Mouse (Mus musculus) embryonic fibroblast, embryonic 13.5 days (primary cell): ENCODE results near the gene Twist1. TPM values are rescaled to one million over a fixed set of nuclear protein-coding genes. Genes with fewer than 3 reads are reported as not detected.
A peak's percentile ranks its signal among the peaks of the same experiment; 100 is the strongest.

Experiments
- H3K27ac ChIP-seq: 2 replicates; pipeline ENCODE4 v1.5.1; 2012; ENCODE audit warnings: low read length, control low read depth, inconsistent platforms; ENCODE audit not compliant: insufficient read depth
- H3K4me1 ChIP-seq: 2 replicates; pipeline ENCODE4 v1.6.1; 2011; ENCODE audit warnings: low read length; ENCODE audit not compliant: control insufficient read depth, insufficient read depth
- H3K4me3 ChIP-seq: 2 replicates; pipeline ENCODE4 v1.5.1; 2011; ENCODE audit warnings: mild to moderate bottlenecking, control low read depth, low read length; ENCODE audit not compliant: insufficient read depth
- CTCF ChIP-seq: IDR thresholded peaks from 2 replicates; pipeline ENCODE4 v1.5.1; 2011; ENCODE audit warnings: mild to moderate bottlenecking, control low read depth, low read length, moderate library complexity, borderline replicate concordance; ENCODE audit not compliant: insufficient read depth
- POLR2A ChIP-seq: IDR thresholded peaks from 2 replicates; pipeline ENCODE4 v1.6.1; 2011; ENCODE audit warnings: low read depth, mild to moderate bottlenecking, control low read depth, low read length, moderate library complexity
- polyA plus RNA-seq: library from polyadenylated mRNA; stranded (reverse); fragments of >200 nt; gene quantifications from 2 replicates; pipeline ENCODE4 v1.2.4, GENCODE M21; 2011; ENCODE audit warnings: low read depth; ENCODE audit not compliant: missing spikeins, insufficient read length

Twist1 gene
- polyA plus RNA-seq, 1 experiment, result 73.5 TPM

DNA sequence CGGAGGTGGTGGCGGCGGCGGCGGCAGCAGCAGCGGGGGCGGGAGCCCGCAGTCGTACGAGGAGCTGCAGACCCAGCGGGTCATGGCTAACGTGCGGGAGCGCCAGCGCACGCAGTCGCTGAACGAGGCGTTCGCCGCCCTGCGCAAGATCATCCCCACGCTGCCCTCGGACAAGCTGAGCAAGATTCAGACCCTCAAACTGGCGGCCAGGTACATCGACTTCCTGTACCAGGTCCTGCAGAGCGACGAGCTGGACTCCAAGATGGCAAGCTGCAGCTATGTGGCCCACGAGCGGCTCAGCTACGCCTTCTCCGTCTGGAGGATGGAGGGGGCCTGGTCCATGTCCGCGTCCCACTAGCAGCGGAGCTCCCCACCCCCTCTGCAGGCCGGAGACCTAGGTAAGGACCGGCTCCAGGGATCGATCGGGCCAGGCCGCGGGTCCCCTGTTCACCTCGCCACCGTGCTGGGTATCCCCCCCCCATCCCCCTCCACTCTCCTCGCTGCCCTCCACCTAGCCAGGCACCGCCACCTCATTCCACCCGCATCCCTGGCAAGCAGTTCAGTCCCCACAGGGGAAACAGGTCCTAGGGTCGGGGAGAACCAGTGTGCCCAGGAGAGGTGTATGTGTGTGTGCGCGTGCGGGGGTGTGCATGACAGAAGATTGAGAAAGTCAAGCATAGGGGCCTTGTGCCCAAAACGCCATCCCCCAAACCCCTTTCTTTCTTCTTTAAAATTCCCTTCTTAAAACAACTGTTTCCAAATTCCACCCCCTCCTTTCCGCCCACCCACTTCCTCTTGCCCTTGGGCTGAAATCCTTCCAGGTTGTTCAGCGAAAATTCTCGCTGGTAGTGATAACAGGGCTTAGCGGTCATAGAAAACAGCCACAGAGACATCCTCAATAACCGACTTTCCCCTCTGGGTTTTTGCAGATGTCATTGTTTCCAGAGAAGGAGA, 1.0 kb downstream of the Twist1 start:
- 0 out of 2 replicates have a peak, but pooled peaks have one; percentile 33 for TF ChIP-seq POLR2A
- TF ChIP-seq CTCF, result no peak
- peak overlapping the region; percentile 83 for H3K4me3 ChIP-seq
- H3K4me1 ChIP-seq, result peaks cover 6% of the 10 kb centered on the region; the same call in 1 of the 2 replicates
- H3K27ac ChIP-seq, result peak overlapping the region; percentile 94

DNA sequence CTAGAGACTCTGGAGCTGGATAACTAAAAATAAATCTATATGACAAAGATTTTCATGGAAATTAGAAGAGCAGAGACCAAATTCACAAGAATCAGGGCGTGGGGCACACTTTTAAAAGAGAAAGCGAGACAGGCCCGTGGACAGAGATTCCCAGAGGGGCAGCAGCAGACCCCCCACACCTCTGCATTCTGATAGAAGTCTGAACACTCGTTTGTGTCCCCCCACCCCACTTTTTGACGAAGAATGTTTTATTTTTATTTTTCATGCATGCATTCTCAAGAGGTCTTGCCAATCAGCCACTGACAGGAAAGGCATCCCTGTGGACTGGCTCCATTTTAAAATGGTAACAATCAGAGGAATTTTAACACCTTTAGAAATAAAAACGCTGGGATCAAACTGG, 1.7 kb downstream of the Twist1 start:
- peaks cover 12% of the 10 kb centered on the region for H3K4me1 ChIP-seq
- TF ChIP-seq CTCF, result no peak
- TF ChIP-seq POLR2A, result no peak
- H3K4me3 ChIP-seq, result peak overlapping the region; percentile 83
- peak overlapping the region; percentile 94 for H3K27ac ChIP-seq

DNA sequence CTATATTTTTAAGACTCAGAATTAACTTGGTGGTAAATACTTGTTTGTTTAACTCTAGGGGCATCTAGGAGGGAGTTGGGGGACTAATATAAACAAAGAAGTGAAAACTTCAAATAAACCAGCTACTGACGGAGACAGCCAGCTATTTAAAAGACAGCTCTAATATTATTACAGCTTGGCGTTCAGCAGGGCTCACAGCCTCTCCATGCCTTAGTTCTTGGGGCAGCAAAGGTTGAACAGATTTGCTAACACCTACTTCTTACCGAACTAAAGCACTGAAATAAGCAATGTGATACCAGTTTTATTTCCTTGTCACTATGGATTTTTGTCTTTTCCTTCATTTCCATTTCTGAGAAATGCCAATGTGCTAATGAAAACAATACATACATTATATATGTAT, 2.4 kb downstream of the Twist1 start:
- Histone ChIP-seq H3K27ac (no peak overlapping the region), H3K4me3 (peak overlapping the region; percentile 62), H3K4me1 (peaks cover 16% of the 10 kb centered on the region)
- TF ChIP-seq POLR2A, result no peak
- no peak for TF ChIP-seq CTCF

DNA sequence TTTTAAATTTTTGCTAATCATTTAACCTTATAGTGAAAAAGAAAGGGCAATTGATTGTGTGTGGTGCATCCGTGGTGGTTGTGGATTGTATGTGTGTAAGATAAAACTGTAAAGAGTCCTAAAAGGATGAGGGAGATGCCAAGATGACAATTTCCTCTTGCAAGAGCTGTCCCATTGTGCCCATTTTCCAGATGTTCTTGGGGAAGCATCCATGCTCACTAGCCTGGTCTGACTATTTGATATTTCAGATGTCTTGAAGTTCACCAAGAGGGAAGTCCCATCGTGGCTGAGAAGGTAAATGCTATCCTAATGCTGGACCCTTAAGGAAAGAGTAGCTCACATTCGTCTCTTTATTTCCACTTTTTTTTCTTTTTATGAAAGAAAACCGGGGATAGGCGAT, 3.5 kb downstream of the Twist1 start:
- H3K4me3 ChIP-seq, result peak overlapping the region; percentile 49
- peaks cover 16% of the 10 kb centered on the region for H3K4me1 ChIP-seq
- peak overlapping the region; percentile 30 for H3K27ac ChIP-seq
- TF ChIP-seq CTCF (no peak), POLR2A (no peak)

DNA sequence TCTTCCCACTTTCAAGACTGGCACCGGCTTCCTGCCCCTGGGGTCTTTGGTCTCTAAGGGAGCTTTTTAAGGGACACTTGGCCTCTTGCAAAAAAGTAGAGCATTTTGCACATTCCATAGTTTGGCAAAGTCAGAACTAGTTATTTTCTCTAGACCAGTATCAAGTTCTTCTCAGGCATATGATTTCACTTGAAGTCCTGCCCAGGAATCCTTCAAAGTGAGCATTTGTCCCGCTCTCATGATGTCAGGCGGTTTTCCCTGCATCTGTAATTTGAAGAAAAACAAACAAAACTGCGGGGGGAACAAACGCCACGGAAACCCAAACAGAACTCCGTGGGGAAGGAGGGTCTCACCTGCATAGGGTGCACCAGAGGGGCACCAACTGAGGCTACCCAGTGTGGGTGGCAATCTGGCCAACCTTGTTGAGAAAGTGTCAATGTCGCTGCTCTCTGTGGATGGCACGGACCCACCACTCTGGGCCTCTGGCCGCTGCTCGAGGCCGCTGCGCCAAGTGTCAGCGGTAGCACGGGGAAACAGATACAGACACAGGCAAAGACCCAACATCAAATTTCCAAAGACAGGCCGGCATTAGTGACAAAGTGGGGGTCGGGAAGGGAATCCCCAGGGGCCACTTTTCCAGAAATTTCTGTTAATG, 4.8 kb downstream of the Twist1 start:
- Histone ChIP-seq H3K4me1 (peaks cover 16% of the 10 kb centered on the region), H3K4me3 (peak overlapping the region; percentile 1), H3K27ac (peak overlapping the region; percentile 50)
- TF ChIP-seq POLR2A (no peak; the same call in 1 of the 2 replicates), CTCF (no peak)

DNA sequence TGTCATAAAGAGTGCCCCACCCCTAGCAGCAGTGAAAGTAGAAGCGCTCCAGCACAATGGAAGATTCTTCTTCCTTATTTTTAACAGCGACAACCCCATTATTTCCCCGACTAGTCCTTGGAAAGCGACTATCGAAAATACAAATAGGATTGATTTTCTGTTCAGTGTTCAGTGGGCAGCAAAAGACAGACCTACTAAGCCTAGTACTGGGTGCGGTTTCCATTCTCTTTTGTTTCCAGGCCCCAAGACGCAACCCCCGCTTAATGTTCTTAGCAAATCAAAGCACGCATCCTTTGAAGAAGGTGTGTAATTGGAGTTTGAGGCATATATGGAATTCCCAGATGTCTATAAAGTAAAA, 5.3 kb downstream of the Twist1 start:
- peak overlapping the region; percentile 50 for H3K27ac ChIP-seq
- 0 out of 2 replicates have a peak overlapping the region, but pooled peaks have one; percentile 1 for H3K4me3 ChIP-seq
- TF ChIP-seq POLR2A (no peak), CTCF (no peak)
- H3K4me1 ChIP-seq, result peaks cover 16% of the 10 kb centered on the region

DNA sequence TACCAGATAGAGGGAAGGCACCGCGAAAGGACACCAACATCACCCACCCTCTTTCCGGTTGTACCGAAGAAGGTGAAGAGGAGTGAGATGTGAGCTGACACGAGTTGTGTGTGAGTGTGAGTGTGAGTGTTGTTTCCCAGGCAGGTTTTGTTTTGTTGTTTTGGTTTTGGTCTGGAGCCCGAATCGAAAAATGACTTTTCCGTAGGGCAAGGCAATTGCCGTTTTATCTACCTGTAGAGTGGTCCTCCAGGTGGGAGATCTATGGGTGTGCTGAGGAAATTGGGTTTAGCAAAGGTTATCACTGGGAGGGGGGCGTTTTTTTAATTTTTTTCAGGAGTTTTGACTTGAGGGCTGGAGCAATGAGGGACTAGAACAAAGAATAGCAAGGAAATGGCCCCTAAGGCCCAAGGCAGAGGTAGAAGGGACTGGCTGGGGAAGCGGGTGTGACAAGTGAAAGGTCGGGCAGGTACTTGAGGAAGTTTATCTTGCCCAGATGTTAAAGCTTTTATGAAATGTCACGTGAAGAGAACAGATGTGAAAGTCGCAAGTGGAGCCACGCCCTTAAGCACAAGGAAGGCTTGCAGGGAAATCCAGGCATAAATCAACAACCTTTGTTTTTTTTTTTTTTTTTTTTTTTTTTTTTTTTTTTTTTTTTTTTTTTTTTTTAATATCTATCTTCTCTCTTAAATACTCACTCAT, 6.3 kb downstream of the Twist1 start:
- H3K4me3 ChIP-seq, result peak overlapping the region; percentile 17
- TF ChIP-seq CTCF (no peak), POLR2A (no peak; the same call in 1 of the 2 replicates)
- H3K4me1 ChIP-seq, result peaks cover 16% of the 10 kb centered on the region
- peak overlapping the region; percentile 59 for H3K27ac ChIP-seq

DNA sequence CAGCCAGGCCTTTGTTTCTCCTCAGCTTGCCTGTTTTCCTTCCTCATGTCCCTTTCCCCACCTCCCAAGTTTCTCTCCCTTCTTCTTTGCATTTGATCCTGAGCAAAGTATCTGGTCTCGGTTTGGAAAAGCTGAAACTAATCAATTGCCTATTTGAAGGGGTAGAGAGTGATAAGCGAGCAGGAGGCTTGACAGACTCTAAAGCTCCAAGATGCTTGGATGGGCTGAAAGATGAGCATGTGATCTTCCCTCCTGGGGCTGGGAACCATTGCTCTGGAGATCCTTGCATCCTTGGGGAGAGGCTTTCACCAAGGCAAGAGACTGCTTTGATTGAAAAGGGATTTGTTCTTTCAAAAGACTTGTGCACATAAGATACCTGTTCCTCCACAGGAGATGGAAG, 7.0 kb downstream of the Twist1 start:
- H3K4me1 ChIP-seq, result peaks cover 17% of the 10 kb centered on the region
- no peak overlapping the region for H3K4me3 ChIP-seq
- peak overlapping the region; percentile 2; the same call in 1 of the 2 replicates for H3K27ac ChIP-seq
- TF ChIP-seq POLR2A (no peak), CTCF (no peak)

DNA sequence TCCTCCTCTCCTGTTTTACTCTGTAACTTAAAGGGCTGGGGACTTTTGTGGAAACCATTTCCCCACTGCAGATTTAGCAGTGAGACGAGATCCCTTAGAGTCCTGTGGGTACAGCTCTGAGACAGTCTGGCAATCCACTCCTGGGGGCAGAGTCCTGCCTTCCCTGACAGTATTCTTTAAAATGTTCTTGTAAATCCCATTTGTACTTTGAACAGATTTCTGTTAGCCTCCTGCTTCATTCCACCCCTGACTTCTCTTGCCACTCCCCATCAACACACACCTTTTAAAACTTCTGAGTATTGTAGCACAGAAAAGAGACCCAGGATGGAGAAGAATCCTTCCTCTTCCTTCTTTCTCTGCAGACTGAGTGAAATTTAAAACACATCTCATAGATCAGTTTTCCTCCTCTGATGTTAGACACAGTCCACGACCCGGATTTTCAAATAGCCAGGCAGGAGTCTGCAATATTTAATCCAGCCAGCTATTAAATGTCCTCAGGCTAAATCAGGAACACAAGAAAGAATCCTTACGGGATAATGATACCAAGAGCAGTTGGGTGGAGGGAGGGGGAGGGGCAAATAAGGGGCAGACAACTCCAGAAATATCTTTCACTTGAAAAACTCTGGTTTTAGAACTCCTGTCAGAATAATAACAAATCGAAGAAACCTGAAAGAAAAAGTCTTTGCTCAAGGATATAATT, 8.3 kb downstream of the Twist1 start:
- Histone ChIP-seq H3K4me3 (no peak overlapping the region; the same call in 1 of the 2 replicates), H3K27ac (peak overlapping the region; percentile 45), H3K4me1 (peaks cover 17% of the 10 kb centered on the region)
- TF ChIP-seq POLR2A (no peak), CTCF (no peak)
